Mouse (Mus musculus) inflammation-experienced regulatory T-cells, adult 6 months (primary cell): Measurements from ENCODE around the gene Mageb5. TPM values are rescaled to one million over a fixed set of nuclear protein-coding genes. Genes with fewer than 3 reads are reported as not detected.
"Not testable (repeated sequence)": the region's sequence is repeated elsewhere in the genome, so short reads cannot be mapped to it uniquely, and the experiment has no call there.

Source experiments
- ATAC-seq: one replicate; pipeline ENCODE4 v1.8.0; 2017
- polyA plus RNA-seq, 3 experiments: library from polyadenylated mRNA; unstranded; fragments of 100-300 nt; shearing (Covaris generic); gene quantifications; one replicate each; pipeline ENCODE4 v1.2.1; 2017

Mageb5 gene
- not detected for polyA plus RNA-seq

DNA sequence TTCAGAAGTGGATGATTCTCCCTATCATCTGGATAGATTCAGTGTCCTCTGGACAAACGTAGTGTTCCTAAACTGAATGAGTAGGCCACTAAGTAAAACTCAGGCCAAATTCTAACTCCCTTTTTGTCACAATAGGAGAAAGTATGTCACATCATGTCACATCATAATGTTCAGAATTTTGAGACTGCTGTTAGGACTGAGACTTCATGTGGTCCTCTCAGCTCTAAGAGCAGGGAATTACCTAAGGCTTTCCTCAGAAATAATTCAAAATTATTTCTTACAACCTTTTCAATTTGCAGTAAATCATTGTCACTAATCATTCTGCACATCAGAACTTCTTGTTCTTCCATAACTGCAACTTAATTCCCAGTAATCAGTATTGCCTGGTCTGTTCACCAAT is at the start of gene Mageb5:
Mageb5 (minus strand) TSS at position 101 of the 400 bp plus-strand sequence.
- ATAC-seq: not testable (repeated sequence)

DNA sequence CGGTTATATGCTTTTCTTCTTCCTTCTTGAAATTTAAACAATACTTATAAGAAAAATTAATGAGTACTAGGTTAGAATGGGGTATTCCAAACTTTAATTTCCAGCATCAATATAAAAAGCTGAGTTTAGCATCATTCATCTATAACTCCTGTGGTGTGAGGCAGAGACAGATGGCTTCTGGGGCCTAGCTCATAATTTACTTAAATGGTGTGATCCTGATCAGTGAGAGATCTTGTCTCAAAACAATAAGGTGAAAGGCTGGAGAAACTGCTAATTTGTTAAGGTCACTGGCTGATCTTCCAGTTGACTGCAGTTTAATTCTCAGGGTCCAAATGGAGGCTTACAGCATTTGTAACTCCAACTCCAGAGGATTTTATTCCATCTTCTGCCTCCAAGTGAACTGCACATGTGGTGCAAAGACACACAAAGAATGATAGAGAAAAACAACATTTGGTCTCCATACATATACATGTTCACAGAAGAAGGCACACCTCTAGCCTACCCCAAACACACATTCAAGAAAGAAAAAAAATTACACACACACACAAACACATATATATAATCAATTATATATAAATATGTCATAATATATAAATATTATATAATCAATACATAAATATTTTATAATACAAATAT is 23.1 kb downstream of the Mageb5 start:
- not testable (repeated sequence) for ATAC-seq

Other genes starting within 250 kb of the Mageb5 start
- not detected for gene 1700084M14Rik, start 207.1 kb downstream of the Mageb5 start, polyA plus RNA-seq
- gene Gm14781, start 150.8 kb downstream of the Mageb5 start, polyA plus RNA-seq: not detected
- not detected for gene Mageb1, start 233.3 kb upstream of the Mageb5 start, polyA plus RNA-seq